In genomic region chr7:98111233-98111632, GRCm38 (mm10) we compare ENCODE assay signal across 8 mouse cellular contexts. TPM values are rescaled to one million over a fixed set of nuclear protein-coding genes. Genes with fewer than 3 reads are reported as not detected.
DNase-seq lines count a peak whose midpoint lies in the region; ATAC-seq and TF ChIP-seq lines count a peak whose summit lies in the region.

No protein-coding gene starts in this region.

- peak overlapping the region; percentile 59 for H3K4me2 ChIP-seq in limb, embryonic 14.5 days (replicated peaks; ENCODE audit: low read depth, low read length, severe bottlenecking)
- peak overlapping the region; percentile 50 for H3K4me2 ChIP-seq in stomach, embryonic 16.5 days (ENCODE audit: low read depth, low read length)

- H3K4me1 ChIP-seq in megakaryocyte, embryonic 14.5 days = peaks cover 46% of the 10 kb centered on the region
- peaks cover 9% of the 10 kb centered on the region for H3K4me1 ChIP-seq in limb, embryonic 14.5 days (ENCODE audit: control insufficient read depth, insufficient read depth, low read length)
- peaks cover 3% of the 10 kb centered on the region; the same call in 1 of the 2 replicates for H3K4me1 ChIP-seq in stomach, embryonic 16.5 days (ENCODE audit: control insufficient read depth, insufficient read depth, low read length)

- peak overlapping the region; percentile 48 for H3K9ac ChIP-seq in limb, embryonic 14.5 days (ENCODE audit: low read depth, low read length, severe bottlenecking)
- peak overlapping the region; percentile 59; the same call in 1 of the 2 replicates for H3K9ac ChIP-seq in stomach, embryonic 16.5 days (ENCODE audit: low read length)

- no peak for TF ChIP-seq POLR2A in limb, embryonic 14.5 days (IDR thresholded peaks at IDR 0.05; ENCODE audit: borderline replicate concordance, extremely low read depth, insufficient read depth, insufficient read length)

- no peaks in the 10 kb centered on the region for H3K36me3 ChIP-seq in megakaryocyte, embryonic 14.5 days (replicated peaks; ENCODE audit: low read length)
- no peaks in the 10 kb centered on the region for H3K36me3 ChIP-seq in limb, embryonic 14.5 days (ENCODE audit: control insufficient read depth, insufficient read depth, low read length)
- no peaks in the 10 kb centered on the region for H3K36me3 ChIP-seq in stomach, embryonic 16.5 days (ENCODE audit: control insufficient read depth, insufficient read depth, low read length)

- no peak for ATAC-seq in cerebellum, adult (ENCODE audit: insufficient number of reproducible peaks, low FRiP score, low TSS enrichment)
- no peak for ATAC-seq in megakaryocyte, adult 5-6 weeks (ENCODE audit: poor library complexity, severe bottlenecking)
- peak; percentile 17; the same call in 1 of the 2 replicates for ATAC-seq in limb, embryonic 14.5 days (ENCODE audit: low FRiP score, low read depth)
- no peak for ATAC-seq in stomach, embryonic 16.5 days (ENCODE audit: insufficient read depth, low FRiP score)

- no peak overlapping the region for H3K27ac ChIP-seq in limb, embryonic 14.5 days (replicated peaks; ENCODE audit: low read depth, low read length)
- no peak overlapping the region for H3K27ac ChIP-seq in stomach, embryonic 16.5 days (ENCODE audit: low read length)

- peaks cover 74% of the 10 kb centered on the region for H3K27me3 ChIP-seq in megakaryocyte, embryonic 14.5 days (replicated peaks)
- H3K27me3 ChIP-seq in limb, embryonic 14.5 days (ENCODE audit: control insufficient read depth, insufficient read depth, low read length) = no peaks in the 10 kb centered on the region
- H3K27me3 ChIP-seq in stomach, embryonic 16.5 days (ENCODE audit: control insufficient read depth, insufficient read depth, low read length) = peaks cover 12% of the 10 kb centered on the region; the same call in 1 of the 2 replicates

- 5% methylated on average over 25 of the region's 25 CpGs for WGBS in limb, embryonic 14.5 days
- 9% methylated on average over 25 of the region's 25 CpGs for WGBS in stomach, embryonic 16.5 days

- peak overlapping the region; percentile 20 for H3K4me3 ChIP-seq in megakaryocyte, embryonic 14.5 days (replicated peaks)
- peak overlapping the region; percentile 29 for H3K4me3 ChIP-seq in limb, embryonic 14.5 days (replicated peaks; ENCODE audit: low read length)
- peak overlapping the region; percentile 32 for H3K4me3 ChIP-seq in stomach, embryonic 16.5 days (replicated peaks; ENCODE audit: low read length)

- H3K9me3 ChIP-seq in megakaryocyte, embryonic 14.5 days = no peaks in the 10 kb centered on the region
- no peaks in the 10 kb centered on the region for H3K9me3 ChIP-seq in limb, embryonic 14.5 days (ENCODE audit: control insufficient read depth, low read length)
- no peaks in the 10 kb centered on the region for H3K9me3 ChIP-seq in stomach, embryonic 16.5 days (replicated peaks; ENCODE audit: control insufficient read depth, low read length)

- peak; percentile 45 for DNase-seq in cerebellum, adult 9-11 months
- DNase-seq in limb, embryonic 14.5 days (ENCODE audit: low spot score) = no peak
- no peak for DNase-seq in thymus, postnatal 36 days
- no peak for DNase-seq in ovary, adult 18-20 months (ENCODE audit: low spot score)

RNA-seq across cellular contexts. Expression of gene Myo7a, which starts 8.1 kb away (rescaled TPM):
- 37.5 and 149 TPM in 2 replicates for polyA plus RNA-seq in megakaryocyte, embryonic 14.5 days (2012; ENCODE audit: insufficient read depth, low replicate concordance)
- 7.3 and 8.4 TPM in 2 replicates for total RNA-seq in megakaryocyte, adult 5-6 weeks (2015)
- 12.7 and 13.9 TPM in 2 replicates for total RNA-seq in megakaryocyte, adult 5-6 weeks (2017)
- polyA plus RNA-seq in limb, embryonic 14.5 days (2012; rRNA removed) = 18.1 and 24.0 TPM in 2 replicates
- 8.1 and 11.3 TPM in 2 replicates for polyA plus RNA-seq in limb, embryonic 14.5 days (2014; fragmentation: Nextera tagmentation; extraction: Ambion mirVana)
- 10.9 and 11.4 TPM in 2 replicates for polyA plus RNA-seq in stomach, embryonic 16.5 days (2015; fragmentation: Nextera tagmentation; extraction: Ambion mirVana)

RNA-seq across cellular contexts. Expression of gene Omp, which starts 34.1 kb away (rescaled TPM):
- 0.29 TPM in 1 of 2 replicates, not detected in the other for polyA plus RNA-seq in megakaryocyte, embryonic 14.5 days (2012; ENCODE audit: insufficient read depth, low replicate concordance)
- total RNA-seq in megakaryocyte, adult 5-6 weeks (2015) = not detected in 2 replicates
- not detected in 2 replicates for total RNA-seq in megakaryocyte, adult 5-6 weeks (2017)
- 0.25 and 0.38 TPM in 2 replicates for polyA plus RNA-seq in limb, embryonic 14.5 days (2012; rRNA removed)
- 0.17 and 0.18 TPM in 2 replicates for polyA plus RNA-seq in limb, embryonic 14.5 days (2014; fragmentation: Nextera tagmentation; extraction: Ambion mirVana)
- 2.1 and 2.5 TPM in 2 replicates for polyA plus RNA-seq in stomach, embryonic 16.5 days (2015; fragmentation: Nextera tagmentation; extraction: Ambion mirVana)
